Mouse (Mus musculus) G1E (cell line): ENCODE data around the gene Cnn2.

Experiments used
- CTCF ChIP-seq: IDR thresholded peaks from 2 replicates; pipeline ENCODE4 v1.5.1; 2012; ENCODE audit warnings: low read depth, low read length, inconsistent platforms, mixed read lengths
- TAL1 ChIP-seq: conservative IDR thresholded peaks from 2 replicates; pipeline ENCODE4 v1.6.1; 2012; ENCODE audit warnings: low read depth, low read length, inconsistent platforms, mixed read lengths

DNA sequence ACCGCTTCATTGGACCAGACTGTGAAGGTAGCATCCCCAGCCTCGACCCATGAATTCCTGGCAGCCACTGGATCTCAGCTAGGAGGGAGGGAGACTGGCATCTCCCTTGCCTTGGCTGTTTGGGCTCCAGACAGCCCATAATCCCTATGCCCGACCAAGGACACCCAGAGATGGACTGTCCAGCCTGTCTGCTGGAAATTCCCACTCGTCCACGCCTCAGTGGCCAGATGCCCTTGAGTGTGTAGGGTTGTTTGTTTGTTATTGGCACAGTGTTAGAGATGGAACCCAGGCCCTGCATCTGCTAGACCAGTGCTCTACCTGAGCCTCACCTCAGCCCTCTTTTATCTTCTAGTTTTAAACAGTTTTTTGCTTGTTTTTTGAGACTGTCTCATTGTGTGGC, 23.1 kb upstream of the Cnn2 start:
- TF ChIP-seq CTCF (no peak), TAL1 (no peak)
